9 mouse cellular contexts compared by ENCODE assay signal in the genomic region with DNA sequence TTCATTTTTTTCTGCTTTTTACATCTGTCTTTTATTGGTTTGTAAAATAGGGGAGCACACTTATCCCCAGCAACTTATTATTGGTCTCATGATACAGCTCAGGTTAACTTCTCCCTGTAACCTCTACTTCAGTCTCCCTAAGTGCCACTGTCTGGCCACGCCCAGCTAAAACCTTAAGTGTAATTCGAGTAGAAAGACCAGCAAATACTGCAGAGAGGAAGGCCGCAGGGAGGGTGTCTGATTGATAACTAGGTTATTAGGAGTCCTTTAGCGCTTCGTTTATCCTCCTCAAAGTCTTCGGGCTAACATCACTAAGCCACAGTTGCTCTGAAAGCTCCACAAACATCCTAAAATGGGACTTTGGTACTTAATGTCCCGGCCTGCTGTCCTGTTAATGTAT. TPM values are rescaled to one million over a fixed set of nuclear protein-coding genes. Genes with fewer than 3 reads are reported as not detected.
DNase-seq lines count a peak whose midpoint lies in the region; ATAC-seq and TF ChIP-seq lines count a peak whose summit lies in the region.
"Had no signal": no experiment of that assay in that cellular context is flagged by ENCODE, and none has a peak within 500 bp of the region (broad histone marks: within the 10 kb centered on the region; RNA-seq: fewer than 3 reads in every experiment).

No protein-coding gene starts in this region.

- no peak for TF ChIP-seq CTCF in heart, postnatal 0 days (IDR thresholded peaks at IDR 0.05; ENCODE audit: low read depth)
- no peak for TF ChIP-seq CTCF in thymus, adult 2 months (IDR thresholded peaks at IDR 0.05; ENCODE audit: borderline replicate concordance, control insufficient read depth, extremely low read depth, insufficient read depth, low read length, poor library complexity)

- WGBS in heart, postnatal 0 days: 13% methylated on average over 7 of the region's 7 CpGs
- WGBS in hindbrain, embryonic 12.5 days: 5% methylated on average over 7 of the region's 7 CpGs
- WGBS in midbrain, embryonic 12.5 days: 2% methylated on average over 7 of the region's 7 CpGs
- WGBS in thymus, adult 2 months: 17% methylated on average over 7 of the region's 7 CpGs

- TF ChIP-seq EP300 in heart, postnatal 0 days (IDR thresholded peaks at IDR 0.05; ENCODE audit: low read depth): no peak

- H3K9ac ChIP-seq in heart, postnatal 0 days (replicated peaks; ENCODE audit: low read depth, low read length): no peak overlapping the region
- H3K9ac ChIP-seq in hindbrain, embryonic 12.5 days: no peak overlapping the region
- H3K9ac ChIP-seq in midbrain, embryonic 12.5 days (replicated peaks): peak overlapping the region; percentile 52

- peak overlapping the region; percentile 91 for H3K4me2 ChIP-seq in heart, postnatal 0 days (ENCODE audit: low read depth, low read length)
- peak overlapping the region; percentile 91 for H3K4me2 ChIP-seq in hindbrain, embryonic 12.5 days (replicated peaks)
- H3K4me2 ChIP-seq in midbrain, embryonic 12.5 days (replicated peaks): peak overlapping the region; percentile 91

- no peak for DNase-seq in heart, postnatal 0 days (ENCODE audit: low spot score)
- no peak for DNase-seq in heart, postnatal 4 days
- no peak for DNase-seq in frontal cortex, postnatal 25 days (ENCODE audit: low spot score in 2 of 2)
- no peak for DNase-seq in thymus, adult 2 months
- DNase-seq in left cerebral cortex, postnatal 36 days (ENCODE audit: low spot score in 2 of 2): no peak

- no peak overlapping the region for H3K27ac ChIP-seq in heart, postnatal 0 days (ENCODE audit: low read depth)
- no peak overlapping the region for H3K27ac ChIP-seq in brown adipose tissue, adult 24 weeks (replicated peaks; ENCODE audit: low read depth, low read length)
- H3K27ac ChIP-seq in hindbrain, embryonic 12.5 days: no peak overlapping the region
- no peak overlapping the region for H3K27ac ChIP-seq in midbrain, embryonic 12.5 days (replicated peaks)
- no peak overlapping the region for H3K27ac ChIP-seq in thymus, adult 2 months (ENCODE audit: control insufficient read depth, insufficient read depth, low read length)

- H3K36me3 ChIP-seq in heart, postnatal 0 days (replicated peaks; ENCODE audit: control insufficient read depth, insufficient read depth, low read length): no peaks in the 10 kb centered on the region
- H3K36me3 ChIP-seq in hindbrain, embryonic 12.5 days: no peaks in the 10 kb centered on the region
- no peaks in the 10 kb centered on the region for H3K36me3 ChIP-seq in midbrain, embryonic 12.5 days
- H3K36me3 ChIP-seq in thymus, adult 2 months (ENCODE audit: control insufficient read depth, insufficient read depth, low read length): no peaks in the 10 kb centered on the region
- H3K36me3 ChIP-seq: G1E had no signal

- no peak; the same call in 1 of the 2 replicates for ATAC-seq in heart, postnatal 0 days (ENCODE audit: insufficient read depth, low read depth)
- no peak for ATAC-seq in hindbrain, embryonic 12.5 days (ENCODE audit: low FRiP score)
- peak; percentile 21 for ATAC-seq in midbrain, embryonic 12.5 days (ENCODE audit: low FRiP score, low read depth)

- intact Hi-C loops in left cerebral cortex, postnatal 36 days (cut with DNase I): no loop called here

- TF ChIP-seq POLR2A in thymus, adult 2 months (IDR thresholded peaks at IDR 0.05; ENCODE audit: control insufficient read depth, extremely low read depth, insufficient read depth, low read length, poor library complexity): no peak

- H3K9me3 ChIP-seq in heart, postnatal 0 days (replicated peaks; ENCODE audit: control insufficient read depth, low read length): no peaks in the 10 kb centered on the region
- H3K9me3 ChIP-seq in hindbrain, embryonic 12.5 days (replicated peaks): no peaks in the 10 kb centered on the region
- H3K9me3 ChIP-seq in midbrain, embryonic 12.5 days: no peaks in the 10 kb centered on the region
- H3K9me3 ChIP-seq: G1E had no signal

- H3K4me1 ChIP-seq in heart, postnatal 0 days (ENCODE audit: control insufficient read depth, insufficient read depth): 0 out of 2 replicates have a peak, but pooled peaks cover 9% of the 10 kb centered on the region
- no peaks in the 10 kb centered on the region for H3K4me1 ChIP-seq in brown adipose tissue, adult 24 weeks (ENCODE audit: control insufficient read depth, insufficient read depth, insufficient read length, low read length)
- peaks cover 7% of the 10 kb centered on the region for H3K4me1 ChIP-seq in hindbrain, embryonic 12.5 days
- peaks cover 3% of the 10 kb centered on the region; the same call in 1 of the 2 replicates for H3K4me1 ChIP-seq in midbrain, embryonic 12.5 days
- H3K4me1 ChIP-seq in thymus, adult 2 months (replicated peaks; ENCODE audit: control insufficient read depth, insufficient read depth, low read length): 0 out of 2 replicates have a peak, but pooled peaks cover 2% of the 10 kb centered on the region

- peaks cover 16% of the 10 kb centered on the region for H3K27me3 ChIP-seq in heart, postnatal 0 days (ENCODE audit: control insufficient read depth, insufficient read depth, low read length)
- peaks cover 33% of the 10 kb centered on the region for H3K27me3 ChIP-seq in hindbrain, embryonic 12.5 days
- peaks cover 24% of the 10 kb centered on the region for H3K27me3 ChIP-seq in midbrain, embryonic 12.5 days
- H3K27me3 ChIP-seq in thymus, adult 2 months (ENCODE audit: control insufficient read depth, insufficient read depth, low read length): peaks cover 7% of the 10 kb centered on the region

- H3K4me3 ChIP-seq in heart, postnatal 0 days (ENCODE audit: low read depth, low read length): peak overlapping the region; percentile 62
- peak overlapping the region; percentile 52 for H3K4me3 ChIP-seq in brown adipose tissue, adult 24 weeks (ENCODE audit: insufficient read depth, low read depth, low read length)
- H3K4me3 ChIP-seq in hindbrain, embryonic 12.5 days: peak overlapping the region; percentile 61
- peak overlapping the region; percentile 64 for H3K4me3 ChIP-seq in midbrain, embryonic 12.5 days
- H3K4me3 ChIP-seq in thymus, adult 2 months (ENCODE audit: control insufficient read depth, insufficient read depth, low read length): no peak overlapping the region

RNA-seq across cellular contexts. Expression of a gene that starts 0.4 kb away (rescaled TPM):
- 5.9 TPM in 1 of 2 replicates, not detected in the other for total RNA-seq in heart, postnatal 0 days (2014; rRNA removed; ENCODE audit: low replicate concordance)
- polyA plus RNA-seq in heart, postnatal 0 days (2015; fragmentation: Nextera tagmentation; extraction: Ambion mirVana): 0.19 and 0.29 TPM in 2 replicates
- under 1 TPM; 0.36 to 0.60 TPM for total RNA-seq in heart, postnatal 4 days (2021)
- not detected in 2 replicates for polyA plus RNA-seq in brown adipose tissue, adult 24 weeks (2012; ENCODE audit: insufficient read depth, insufficient read length, missing spikeins)
- polyA plus RNA-seq in hindbrain, embryonic 12.5 days (2016; fragmentation: Nextera tagmentation; extraction: Ambion mirVana): not detected in 2 replicates
- polyA plus RNA-seq in midbrain, embryonic 12.5 days (2016; fragmentation: Nextera tagmentation; extraction: Ambion mirVana): not detected in 2 replicates
- polyA plus RNA-seq in thymus, adult 2 months (2012; rRNA removed): 0.31 and 0.47 TPM in 2 replicates
- not detected for total RNA-seq in left cerebral cortex, postnatal 36 days (2021)
- total RNA-seq: G1E had no signal
- polyA plus RNA-seq: G1E had no signal
